Mouse (Mus musculus) thymus, postnatal 14 days (tissue): ENCODE results near the gene Olfr309.
"Not testable (repeated sequence)": the region's sequence is repeated elsewhere in the genome, so short reads cannot be mapped to it uniquely, and the experiment has no call there.

Experiments
- DNase-seq: peaks from one replicate; pipeline ENCODE4 v3.0.0; 2021

The Olfr309 gene

GRCm38 (mm10) chr7:86313608-86314007 lies at the start of gene Olfr309:
Gene Olfr309, minus strand, starts transcription at chr7:86313708.
- DNase-seq = no peak

DNA sequence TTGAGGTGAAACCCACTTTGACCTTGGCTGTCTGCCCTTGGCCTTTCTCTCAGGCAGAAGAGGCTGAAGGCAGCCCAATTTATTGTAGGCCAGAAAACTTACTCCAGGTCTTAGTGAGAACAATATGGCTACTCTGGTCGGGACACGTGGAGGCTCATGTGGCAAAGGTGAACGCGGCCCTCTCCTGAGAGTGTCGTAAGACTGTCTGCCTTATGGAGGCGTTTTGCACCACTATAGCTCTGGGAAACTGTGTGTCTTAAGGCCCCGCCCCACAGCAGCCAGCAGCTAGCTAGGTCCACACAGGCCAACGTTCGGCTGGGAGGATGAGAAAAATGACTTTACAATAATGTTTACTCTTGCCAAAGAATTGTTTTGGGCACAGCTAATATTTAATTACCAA lies 32.8 kb upstream of the Olfr309 start:
- not testable (repeated sequence) for DNase-seq

DNA sequence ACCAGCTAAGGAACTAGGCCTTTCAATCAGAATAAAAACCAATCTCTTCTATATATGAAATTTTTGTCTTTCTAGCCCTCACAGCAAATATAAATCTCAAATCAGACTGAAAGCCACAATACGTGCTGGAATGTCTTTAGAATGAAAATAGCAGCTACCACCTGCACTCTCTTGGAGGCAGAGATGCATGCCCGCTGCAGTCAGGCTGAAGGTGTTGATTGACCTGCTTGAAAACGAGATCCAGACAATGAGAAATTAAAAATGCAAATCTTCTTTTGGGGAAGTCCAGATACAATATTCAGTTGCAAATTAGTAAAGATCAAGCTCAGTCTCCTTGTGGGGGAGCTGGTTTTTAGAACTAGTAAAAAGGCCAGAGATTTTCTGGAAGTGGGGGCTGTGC lies 30.7 kb upstream of the Olfr309 start:
- no peak for DNase-seq

DNA sequence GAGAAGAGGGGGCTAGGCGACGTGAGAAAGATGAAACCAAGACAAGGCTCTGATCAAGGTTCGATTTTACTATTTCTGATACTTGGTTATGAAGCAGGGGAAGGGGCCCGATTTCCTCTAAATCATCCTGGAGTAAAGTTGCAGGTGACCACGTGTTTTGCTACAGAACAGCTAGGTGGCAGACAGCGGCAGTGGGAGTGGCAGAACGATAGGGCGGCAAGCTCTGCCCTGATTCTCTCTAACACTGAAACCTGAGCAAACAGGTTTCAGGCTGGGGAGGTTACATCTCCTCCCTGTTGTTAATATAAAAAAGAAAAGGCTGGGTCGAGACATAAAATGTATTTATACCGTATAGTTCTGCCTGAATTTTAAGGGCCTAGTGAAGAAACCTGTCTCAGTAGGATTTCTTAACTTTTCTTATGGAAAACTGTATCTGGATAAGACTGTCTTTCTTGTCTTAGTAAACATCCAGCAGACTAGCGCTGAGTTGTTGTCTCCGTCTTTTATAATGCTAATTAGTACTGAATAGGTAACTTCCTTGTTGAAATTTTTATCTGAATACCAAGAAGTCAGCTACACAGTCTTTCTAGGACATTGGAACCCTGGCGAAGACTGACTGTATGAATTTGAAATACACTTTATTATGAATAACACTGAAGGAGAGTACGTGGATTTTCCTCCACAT lies 29.5 kb upstream of the Olfr309 start:
- no peak for DNase-seq

DNA sequence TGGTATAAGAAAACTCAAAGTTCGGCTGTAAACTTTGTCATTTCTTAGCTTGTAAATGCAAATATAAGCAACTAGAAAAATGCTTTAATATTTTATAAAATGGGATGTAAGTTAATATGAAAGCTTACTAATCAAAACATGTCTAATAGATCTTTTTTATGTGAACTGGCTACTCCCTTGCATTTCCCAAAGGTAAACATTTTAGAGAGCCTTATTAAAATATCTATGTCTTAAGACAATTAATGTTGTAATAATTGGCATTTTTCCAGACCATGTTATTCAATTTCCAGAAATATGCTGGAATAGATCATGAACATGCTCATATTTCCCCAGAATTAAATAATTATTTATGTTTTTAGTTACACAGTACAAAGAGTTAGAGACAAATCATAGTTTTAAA lies 24.0 kb upstream of the Olfr309 start, which contains the start of gene Olfr307:
Gene Olfr307 (minus strand): TSS at position 101 of the 400 bp plus-strand sequence.
- no peak for DNase-seq

DNA sequence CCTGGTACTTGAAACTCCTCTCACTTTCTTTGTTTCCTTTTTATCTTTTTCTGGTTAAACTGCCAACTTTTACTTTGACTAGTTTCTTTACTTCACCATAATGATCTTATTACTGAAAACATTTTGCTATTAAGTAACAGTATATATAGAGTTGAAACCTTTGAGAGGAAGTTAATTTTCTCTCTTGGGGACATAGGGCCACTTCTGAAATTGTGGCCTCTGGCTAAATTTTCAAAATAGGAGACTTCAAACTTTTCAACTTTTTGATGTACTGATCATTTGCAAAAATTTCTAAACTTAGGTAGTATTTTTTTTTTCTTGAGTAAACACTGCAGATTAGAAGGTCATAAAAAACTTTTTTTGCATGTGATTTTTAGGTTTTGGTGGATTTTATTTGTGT lies 12.0 kb upstream of the Olfr309 start, which contains the start of gene Olfr308:
Gene Olfr308 (minus strand): TSS at position 101 of the 400 bp plus-strand sequence.
- no peak for DNase-seq

- DNase-seq = no peak
Observed at GRCm38 (mm10) chr7:86321323-86321722, 7.8 kb upstream of the Olfr309 start.

DNA sequence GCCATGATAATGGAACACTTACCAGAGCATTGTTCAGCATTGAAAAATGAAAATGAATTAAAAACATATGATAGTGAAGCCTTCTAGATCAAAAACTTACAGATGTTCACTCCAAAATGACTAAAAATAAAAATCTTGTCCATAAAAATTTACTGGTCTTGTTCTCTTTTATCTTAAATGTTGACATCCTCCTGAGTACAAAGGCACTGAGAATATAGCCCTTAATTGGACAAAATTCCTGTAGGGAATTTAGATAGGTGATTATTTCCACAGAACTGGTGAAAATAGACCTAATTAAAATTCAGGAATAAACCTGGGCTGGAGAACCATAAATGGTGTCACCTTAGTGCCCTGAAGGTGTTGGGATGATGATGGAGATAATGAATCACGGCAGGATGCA lies 36.4 kb downstream of the Olfr309 start, which contains the start of gene Olfr310:
Gene Olfr310 (minus strand): TSS at position 101 of the 400 bp plus-strand sequence.
- DNase-seq = no peak
